Mouse (Mus musculus) G1E (cell line): ENCODE measurements around the gene Tnf. TPM values are rescaled to one million over a fixed set of nuclear protein-coding genes. Genes with fewer than 3 reads are reported as not detected.
A peak's percentile ranks its signal among the peaks of the same experiment; 100 is the strongest.

Experiments
- ATAC-seq: 2 replicates; pipeline ENCODE4 v1.8.0; 2016; ENCODE audit warnings: mild to moderate bottlenecking; ENCODE audit not compliant: insufficient number of reproducible peaks, poor library complexity, low FRiP score, severe bottlenecking; ENCODE audit errors: extremely low read depth
- DNase-seq: peaks from one replicate; pipeline ENCODE4 v3.0.0; 2012; ENCODE audit warnings: low spot score
- H3K27me3 ChIP-seq: 2 replicates; pipeline ENCODE4 v1.6.1; 2012; ENCODE audit warnings: mild to moderate bottlenecking, low read length, inconsistent platforms; ENCODE audit not compliant: insufficient read depth
- H3K36me3 ChIP-seq: replicated peaks from 2 replicates; pipeline ENCODE3; 2012; ENCODE audit warnings: mild to moderate bottlenecking, inconsistent platforms
- H3K4me1 ChIP-seq: 2 replicates; pipeline ENCODE4 v1.6.1; 2012; ENCODE audit warnings: low read depth, low read length, inconsistent platforms, mixed read lengths; ENCODE audit not compliant: insufficient read depth
- H3K4me3 ChIP-seq: 2 replicates; pipeline ENCODE4 v1.5.1; 2012; ENCODE audit warnings: low read depth, mild to moderate bottlenecking, inconsistent platforms, low read length, moderate library complexity, mixed read lengths
- H3K9me3 ChIP-seq: replicated peaks from 2 replicates; pipeline ENCODE4 v1.6.1; 2012; ENCODE audit warnings: inconsistent platforms
- CTCF ChIP-seq: IDR thresholded peaks from 2 replicates; pipeline ENCODE4 v1.5.1; 2012; ENCODE audit warnings: low read depth, low read length, inconsistent platforms, mixed read lengths
- GATA1 ChIP-seq: IDR thresholded peaks from 2 replicates; pipeline ENCODE4 v1.6.1; 2012; ENCODE audit warnings: borderline replicate concordance, low read length, inconsistent platforms, mixed read lengths
- GATA2 ChIP-seq: IDR thresholded peaks from 2 replicates; pipeline ENCODE4 v1.6.1; 2012; ENCODE audit warnings: low read depth, low read length, inconsistent platforms, borderline replicate concordance
- POLR2AphosphoS5 ChIP-seq: IDR thresholded peaks from 2 replicates; pipeline ENCODE4 v1.6.1; 2012; ENCODE audit warnings: low read depth, low read length, inconsistent platforms; ENCODE audit not compliant: insufficient replicate concordance
- TAL1 ChIP-seq: conservative IDR thresholded peaks from 2 replicates; pipeline ENCODE4 v1.6.1; 2012; ENCODE audit warnings: low read depth, low read length, inconsistent platforms, mixed read lengths
- polyA plus RNA-seq: library from polyadenylated mRNA; stranded (reverse); fragments of >175 nt; gene quantifications from 2 replicates; pipeline ENCODE4 v1.2.3, GENCODE M21; 2012
- total RNA-seq, 2 experiments: library from RNA; stranded (forward) in 1 of 2; stranded (reverse) in 1 of 2; fragments of 200-1000 nt in 1 of 2; fragments of >200 nt in 1 of 2; fragmentation: Nextera tagmentation in 1 of 2; gene quantifications; 2 replicates each; pipeline ENCODE4 v1.2.3; 2014 to 2017

The Tnf gene
- total RNA-seq (2014; fragmentation: Nextera tagmentation): 0.68 TPM in 1 of 2 replicates, not detected in the other
- 1.4 and 1.5 TPM in 2 replicates for total RNA-seq (2017)
- polyA plus RNA-seq: 0.04 TPM in 1 of 2 replicates, not detected in the other

DNA sequence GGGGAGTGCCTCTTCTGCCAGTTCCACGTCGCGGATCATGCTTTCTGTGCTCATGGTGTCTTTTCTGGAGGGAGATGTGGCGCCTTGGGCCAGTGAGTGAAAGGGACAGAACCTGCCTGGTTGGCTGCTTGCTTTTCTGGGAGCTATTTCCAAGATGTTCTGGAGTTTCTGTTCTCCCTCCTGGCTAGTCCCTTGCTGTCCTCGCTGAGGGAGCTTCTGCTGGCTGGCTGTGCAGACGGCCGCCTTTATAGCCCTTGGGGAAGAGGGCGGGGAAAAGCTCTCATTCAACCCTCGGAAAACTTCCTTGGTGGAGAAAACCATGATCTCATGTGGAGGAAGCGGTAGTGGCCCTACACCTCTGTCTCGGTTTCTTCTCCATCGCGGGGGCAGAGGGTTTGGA, at the start of gene Tnf:
Gene Tnf, minus strand, starts transcription at position 221 of the 400 bp plus-strand sequence.
- Histone ChIP-seq H3K4me3 (peak within 1 kb of the TSS; percentile 8; the same call in 1 of the 2 replicates), H3K36me3 (no peaks in the 10 kb centered on the region), H3K4me1 (peaks cover 34% of the 10 kb centered on the region), H3K27me3 (peaks cover 72% of the 10 kb centered on the region), H3K9me3 (no peaks in the 10 kb centered on the region)
- DNase-seq (no peak), ATAC-seq (no peak)
- TF ChIP-seq TAL1 (no peak), CTCF (no peak), POLR2AphosphoS5 (no peak), GATA1 (no peak), GATA2 (no peak)

DNA sequence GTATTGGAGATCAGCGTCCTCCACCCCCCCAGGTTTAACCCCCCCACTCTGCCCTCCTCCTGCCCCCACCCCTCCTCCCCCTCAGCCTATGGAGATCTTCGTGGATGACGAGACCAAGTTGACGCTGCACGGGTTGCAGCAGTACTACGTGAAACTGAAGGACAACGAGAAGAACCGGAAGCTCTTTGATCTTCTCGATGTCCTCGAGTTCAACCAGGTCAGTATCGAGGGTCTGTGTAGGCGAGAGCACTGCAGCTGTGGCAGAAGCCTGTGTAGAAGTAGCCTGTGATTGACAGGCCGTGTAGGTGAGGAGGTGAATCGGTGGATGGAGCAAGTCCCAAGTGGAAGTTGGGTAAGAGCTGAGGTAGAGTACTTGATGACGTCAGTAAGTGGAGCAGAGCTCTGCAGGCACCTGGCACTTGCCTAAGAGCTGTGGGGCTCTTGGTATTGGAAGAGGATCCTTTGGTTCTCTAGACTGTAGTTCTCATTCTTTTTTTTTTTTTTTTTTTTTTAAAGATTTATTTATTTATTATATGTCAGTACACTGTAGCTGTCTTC, 49.4 kb upstream of the Tnf start:
- Histone ChIP-seq H3K4me1 (peaks cover 78% of the 10 kb centered on the region), H3K9me3 (no peaks in the 10 kb centered on the region), H3K36me3 (peaks cover 85% of the 10 kb centered on the region), H3K4me3 (no peak overlapping the region), H3K27me3 (no peaks in the 10 kb centered on the region)
- TF ChIP-seq GATA1 (no peak), POLR2AphosphoS5 (no peak), CTCF (no peak), GATA2 (no peak), TAL1 (no peak)
- DNase-seq (no peak), ATAC-seq (no peak)

DNA sequence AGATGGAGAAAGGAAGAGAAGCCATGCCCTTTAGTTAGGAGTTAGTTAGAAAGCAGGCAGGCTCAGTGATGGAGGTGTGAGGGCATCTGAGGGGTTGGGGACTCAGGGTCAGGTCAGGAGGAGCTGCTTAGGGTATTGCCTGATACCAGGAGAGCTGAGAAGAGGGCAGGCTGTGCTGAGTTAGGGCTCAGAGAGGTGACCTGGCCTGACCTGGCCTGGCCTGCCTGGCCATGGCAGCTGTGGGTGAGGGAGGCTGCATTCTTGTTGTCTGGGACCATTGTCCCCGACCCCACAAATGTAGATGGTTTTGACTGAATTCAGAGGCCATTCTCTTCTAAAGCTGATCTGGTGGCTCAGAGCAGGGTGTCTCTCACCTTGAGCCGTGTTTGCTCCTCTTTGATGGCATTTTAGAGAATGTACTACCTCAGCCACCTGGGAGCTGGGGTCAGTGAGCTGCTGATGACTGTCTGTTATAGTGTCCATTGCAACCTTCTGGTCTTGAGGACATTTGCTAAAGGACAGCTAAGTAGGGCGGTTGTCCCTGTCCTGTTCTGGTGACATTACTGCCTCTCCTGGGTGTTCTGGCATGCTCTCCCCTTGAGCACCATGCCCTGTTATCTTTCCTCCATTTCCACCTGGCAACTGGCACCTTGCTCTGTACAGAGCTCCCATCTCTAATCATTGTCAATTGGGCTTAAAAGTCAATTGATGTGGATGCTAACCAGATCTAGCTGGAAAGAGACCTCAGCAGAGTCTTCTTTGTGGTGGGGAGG, 48.7 kb upstream of the Tnf start:
- peaks cover 85% of the 10 kb centered on the region for H3K4me1 ChIP-seq
- peak overlapping the region; percentile 24; the same call in 1 of the 2 replicates for H3K4me3 ChIP-seq
- DNase-seq (no peak), ATAC-seq (no peak)
- TF ChIP-seq GATA1 (no peak), GATA2 (no peak), POLR2AphosphoS5 (no peak), CTCF (no peak)
- H3K36me3 ChIP-seq: peaks cover 92% of the 10 kb centered on the region
- no peaks in the 10 kb centered on the region for H3K27me3 ChIP-seq
- no peaks in the 10 kb centered on the region for H3K9me3 ChIP-seq

DNA sequence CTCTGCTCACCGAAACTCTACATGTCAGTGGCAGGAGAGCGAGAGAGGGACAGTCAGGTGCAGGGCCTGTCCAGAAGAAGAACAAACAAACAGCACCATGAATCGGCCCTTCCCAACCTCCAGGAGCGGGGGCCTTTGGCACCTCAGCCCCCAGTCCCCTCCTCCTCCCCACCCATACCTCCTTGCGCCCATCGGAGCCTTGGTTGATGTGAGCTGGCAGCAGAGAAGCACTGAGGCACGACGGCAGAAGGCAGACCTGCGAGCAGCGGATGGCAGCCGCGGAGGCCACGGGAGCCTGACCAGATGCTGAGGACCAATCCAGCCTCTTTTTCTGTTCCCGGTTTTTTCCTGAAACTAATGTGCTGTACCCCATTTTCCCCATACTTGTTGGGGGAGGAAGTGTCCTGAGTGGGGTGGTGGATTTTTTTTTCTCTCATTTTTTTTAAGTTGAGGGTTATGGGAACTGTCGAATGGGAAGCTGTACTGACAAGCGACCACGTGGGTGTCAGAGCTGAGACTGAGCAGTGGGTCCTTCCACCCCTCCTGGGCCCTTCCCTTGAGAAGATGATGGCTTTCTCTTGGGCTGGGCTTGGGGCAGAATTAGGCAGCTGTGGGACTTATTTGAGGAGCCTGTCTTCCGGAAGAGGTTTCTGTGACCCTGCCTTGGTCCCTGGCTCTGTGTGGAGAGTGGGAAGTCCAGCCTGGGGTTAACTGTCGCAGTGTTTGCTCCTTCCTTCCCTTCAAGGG, 47.8 kb upstream of the Tnf start:
- no peak for TF ChIP-seq TAL1
- TF ChIP-seq CTCF: no peak
- TF ChIP-seq GATA2: no peak
- TF ChIP-seq GATA1: no peak
- TF ChIP-seq POLR2AphosphoS5: no peak
- Histone ChIP-seq H3K36me3 (peaks cover 99% of the 10 kb centered on the region), H3K9me3 (no peaks in the 10 kb centered on the region)

DNA sequence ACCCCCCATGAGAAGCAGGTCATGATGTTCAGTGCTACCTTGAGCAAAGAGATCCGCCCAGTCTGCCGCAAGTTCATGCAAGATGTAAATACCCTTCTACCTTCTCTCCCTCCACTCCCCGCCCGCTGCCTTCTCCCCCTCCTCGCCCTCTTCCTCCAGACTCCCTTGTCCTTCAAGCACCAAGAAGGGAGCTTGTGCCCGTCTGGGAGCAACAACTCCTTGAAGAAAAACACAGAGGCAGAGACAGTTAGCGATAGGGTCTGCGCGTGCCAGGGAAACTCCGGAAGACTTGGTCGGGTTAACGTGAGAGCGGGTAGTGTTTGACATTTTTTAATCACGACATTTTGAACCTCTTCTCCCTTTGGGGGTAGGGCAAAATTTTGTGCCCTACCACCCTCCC, 47.2 kb upstream of the Tnf start:
- DNase-seq: no peak
- no peak for ATAC-seq
- peaks cover 99% of the 10 kb centered on the region for H3K36me3 ChIP-seq

More for the DNA sequence above, 47.8 kb upstream of the Tnf start:
- H3K27me3 ChIP-seq: no peaks in the 10 kb centered on the region
- ATAC-seq (no peak), DNase-seq (no peak)
- H3K4me3 ChIP-seq: peak overlapping the region; percentile 28; the same call in 1 of the 2 replicates
- H3K4me1 ChIP-seq: peaks cover 94% of the 10 kb centered on the region

DNA sequence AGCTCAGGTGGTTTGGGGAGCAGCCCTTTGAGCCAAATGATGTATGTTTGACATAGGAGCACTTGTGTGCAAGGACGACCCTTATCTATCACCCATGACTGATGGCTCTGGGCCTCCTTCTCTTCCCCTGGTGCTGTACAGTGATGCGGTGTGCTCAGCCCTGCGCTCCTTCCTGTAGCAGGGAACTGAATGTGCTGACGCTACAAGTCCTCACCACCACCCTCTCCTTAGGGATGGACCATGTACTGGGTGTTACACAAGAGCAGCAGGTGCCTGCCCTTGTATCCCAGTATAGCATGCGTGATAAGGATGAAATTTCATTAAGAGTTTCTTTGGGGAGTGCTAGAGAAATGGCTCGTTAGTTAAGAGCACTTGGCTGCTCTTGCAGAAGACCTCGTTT, 45.3 kb upstream of the Tnf start:
- peaks cover 92% of the 10 kb centered on the region for H3K4me1 ChIP-seq
- ATAC-seq: no peak
- H3K27me3 ChIP-seq: no peaks in the 10 kb centered on the region
- TF ChIP-seq GATA2 (no peak), CTCF (no peak), GATA1 (no peak), TAL1 (no peak), POLR2AphosphoS5 (no peak)
- no peaks in the 10 kb centered on the region for H3K9me3 ChIP-seq
- DNase-seq: no peak
- H3K36me3 ChIP-seq: peaks cover 97% of the 10 kb centered on the region
- peak overlapping the region; percentile 2; the same call in 1 of the 2 replicates for H3K4me3 ChIP-seq

More for the DNA sequence above, 47.2 kb upstream of the Tnf start:
- no peaks in the 10 kb centered on the region for H3K9me3 ChIP-seq
- H3K4me1 ChIP-seq: peaks cover 95% of the 10 kb centered on the region
- TF ChIP-seq GATA2 (no peak), TAL1 (no peak), POLR2AphosphoS5 (no peak), CTCF (no peak), GATA1 (no peak)
- H3K4me3 ChIP-seq: peak overlapping the region; percentile 28; the same call in 1 of the 2 replicates
- H3K27me3 ChIP-seq: no peaks in the 10 kb centered on the region
